Mouse (Mus musculus): ENCODE measurements around the gene Cabp1.

GRCm38 (mm10) chr5:115222485-115222884, 28.3 kb upstream of the Cabp1 start:
- peak; percentile 18; the same call in 1 of the 2 replicates for TF ChIP-seq CTCF (IDR thresholded peaks at IDR 0.05; ENCODE audit: extremely low read depth, insufficient read length, insufficient replicate concordance, low read depth, low read length)
- no peak for TF ChIP-seq POLR2A (IDR thresholded peaks at IDR 0.05; ENCODE audit: low read depth, low read length)

Measured in small intestine, adult 2 months (tissue).